Mouse (Mus musculus) common myeloid progenitor, adult 5-6 weeks (primary cell): ENCODE data around the gene Tpt1. TPM values are rescaled to one million over a fixed set of nuclear protein-coding genes. Genes with fewer than 3 reads are reported as not detected.
"Not testable (repeated sequence)": the region's sequence is repeated elsewhere in the genome, so short reads cannot be mapped to it uniquely, and the experiment has no call there.

ENCODE experiments used
- ATAC-seq: replicated peaks from 2 replicates; pipeline ENCODE4 v1.8.0; 2016; ENCODE audit warnings: low read depth, mild to moderate bottlenecking, moderate TSS enrichment, inconsistent platforms; ENCODE audit not compliant: poor library complexity, severe bottlenecking
- total RNA-seq: library from RNA; stranded (forward); fragments of 200-1000, 187-1606 nt; gene quantifications from 2 replicates; pipeline ENCODE4 v1.2.3, GENCODE M21; 2017

The Tpt1 gene
- total RNA-seq: 1,030 and 1,151 TPM in 2 replicates

- peak; percentile 85 for ATAC-seq
These were observed at the start of gene Tpt1 for GRCm38 (mm10) chr14:75844867-75845697. Gene Tpt1, plus strand, starts transcription at chr14:75845093.

- ATAC-seq: no peak
These were observed 49.0 kb upstream of the Tpt1 start for GRCm38 (mm10) chr14:75795918-75796317.

- no peak for ATAC-seq
These were observed 47.0 kb upstream of the Tpt1 start for GRCm38 (mm10) chr14:75797769-75798386.

DNA sequence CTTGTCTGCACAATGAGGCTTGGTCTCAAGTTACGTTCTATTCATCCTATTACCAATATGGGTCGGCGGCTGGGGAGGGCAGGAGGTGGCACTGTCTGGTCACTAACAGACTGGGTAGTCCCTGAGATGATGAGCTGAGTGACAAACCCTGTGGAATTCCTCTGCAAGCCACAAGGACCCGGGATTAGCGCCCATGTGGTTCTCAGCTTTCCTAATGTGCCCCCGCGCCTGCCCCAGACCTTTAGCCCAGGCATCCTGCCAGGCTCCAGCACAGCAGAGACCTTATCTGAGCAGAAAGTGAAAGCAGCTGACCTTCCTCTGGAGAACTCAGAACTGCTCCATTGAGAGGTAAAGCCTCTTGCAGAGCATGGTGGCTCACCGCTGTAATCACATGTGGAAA is 37.1 kb upstream of the Tpt1 start:
- peak; percentile 56; the same call in 1 of the 2 replicates for ATAC-seq

DNA sequence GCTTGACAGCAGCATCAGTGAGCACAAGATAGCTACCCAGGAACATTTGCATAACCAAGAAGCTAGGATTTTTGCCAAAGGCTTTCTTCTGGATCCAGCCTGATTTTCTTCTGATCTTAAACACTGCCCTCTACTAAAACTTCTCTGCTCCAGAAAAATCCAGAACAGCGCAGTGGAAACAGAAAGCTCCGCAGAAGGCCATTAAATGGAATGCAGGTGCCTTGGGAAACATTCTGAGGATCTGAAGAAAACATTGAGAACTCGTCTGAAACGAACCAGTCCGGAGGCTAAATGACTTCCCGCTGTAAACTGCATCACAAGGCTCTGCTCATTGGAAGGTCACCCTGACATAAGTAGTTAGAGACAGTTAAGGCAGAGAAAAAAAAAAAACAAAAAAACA is 35.0 kb upstream of the Tpt1 start:
- no peak for ATAC-seq

- ATAC-seq: 0 out of 2 replicates have a peak, but pooled peaks have one; percentile 29
These were observed 26.4 kb upstream of the Tpt1 start for GRCm38 (mm10) chr14:75818528-75818927.

- no peak for ATAC-seq
These were observed 25.6 kb upstream of the Tpt1 start for GRCm38 (mm10) chr14:75819341-75819740.

- no peak for ATAC-seq
These were observed 24.9 kb upstream of the Tpt1 start for GRCm38 (mm10) chr14:75820007-75820406.

- ATAC-seq: no peak
These were observed 18.0 kb upstream of the Tpt1 start for GRCm38 (mm10) chr14:75826851-75827410.

GRCm38 (mm10) chr14:75828221-75828620 is 16.7 kb upstream of the Tpt1 start:
- peak; percentile 6; the same call in 1 of the 2 replicates for ATAC-seq

- ATAC-seq: peak; percentile 60
These were observed 15.8 kb upstream of the Tpt1 start for GRCm38 (mm10) chr14:75828866-75829806.

GRCm38 (mm10) chr14:75829817-75830216 is 15.1 kb upstream of the Tpt1 start:
- not testable (repeated sequence) for ATAC-seq

DNA sequence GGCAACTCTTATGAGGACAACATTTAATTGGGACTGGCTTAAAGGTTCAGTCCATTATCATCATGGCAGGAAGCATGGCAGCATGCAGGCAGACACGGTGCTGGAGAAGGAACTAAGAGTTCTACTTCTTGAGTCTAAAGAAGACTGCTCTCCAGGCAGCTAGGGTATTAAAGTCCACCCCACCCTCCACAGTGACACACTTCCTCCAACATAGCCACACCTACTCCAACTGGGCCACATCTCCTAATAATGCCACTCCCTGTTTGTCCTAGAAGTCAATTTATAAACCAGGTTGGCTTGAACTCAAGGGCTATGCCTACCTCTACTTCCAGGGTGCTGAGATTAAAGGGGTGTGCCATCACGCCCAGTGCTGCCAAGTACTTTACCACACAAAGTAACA is 12.9 kb upstream of the Tpt1 start:
- ATAC-seq: no peak

- no peak for ATAC-seq
These were observed 11.9 kb upstream of the Tpt1 start for GRCm38 (mm10) chr14:75832982-75833381.

- ATAC-seq: no peak
These were observed 11.2 kb upstream of the Tpt1 start for GRCm38 (mm10) chr14:75833546-75834250.

- ATAC-seq: peak; percentile 61
These were observed 10.6 kb upstream of the Tpt1 start for GRCm38 (mm10) chr14:75834251-75834738.

DNA sequence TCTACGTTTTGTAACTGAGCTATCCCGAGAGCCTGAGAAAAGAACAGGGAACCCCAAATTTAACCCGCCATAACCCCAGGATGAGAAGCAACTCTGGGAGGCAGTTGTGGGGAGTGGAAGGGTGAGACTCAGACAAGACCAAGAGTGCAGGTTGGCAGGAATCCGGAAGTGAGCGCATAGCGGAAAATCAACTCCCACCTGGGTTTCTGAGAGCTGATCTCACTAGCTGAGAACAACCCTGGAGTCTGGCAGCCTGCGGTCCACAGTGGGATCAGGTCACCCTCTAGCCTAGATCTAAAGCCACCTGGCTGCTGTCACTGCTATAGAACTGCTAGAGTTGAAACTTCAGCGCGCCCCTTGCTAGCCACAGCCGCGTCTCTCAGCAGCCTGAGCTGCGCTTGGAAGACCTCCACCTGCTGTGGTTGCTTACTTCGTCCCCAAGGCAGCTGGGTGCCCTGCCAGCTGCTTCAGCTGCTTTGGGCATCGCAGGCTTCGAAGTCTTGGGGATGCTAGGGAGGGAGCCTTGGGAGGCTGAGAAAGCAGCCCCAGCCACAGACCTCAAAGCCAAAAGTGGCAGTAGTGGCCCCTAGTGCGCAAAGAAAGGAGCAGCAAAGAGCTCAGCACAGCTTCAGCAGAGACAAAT is 10.0 kb upstream of the Tpt1 start:
- peak; percentile 39 for ATAC-seq

GRCm38 (mm10) chr14:75836579-75836978 is 8.3 kb upstream of the Tpt1 start:
- ATAC-seq: no peak
